Mouse (Mus musculus) layer of hippocampus, adult 18-20 months (tissue): ENCODE measurements around the gene Pdgfb. TPM values are rescaled to one million over a fixed set of nuclear protein-coding genes. Genes with fewer than 3 reads are reported as not detected.

Experiments used
- DNase-seq, 2 experiments: peaks; one replicate each; pipeline ENCODE4 v3.0.0; 2022; ENCODE audit warnings: low spot score in 2 of 2
- total RNA-seq, 2 experiments: library from RNA; stranded (reverse); gene quantifications; 2 replicates each; pipeline ENCODE4 v1.2.3; 2021

Pdgfb gene
- total RNA-seq, 2 experiments from 2014 or later = 28.2 to 30.4 TPM

GRCm38 (mm10) chr15:80010182-80010558, 4.6 kb downstream of the Pdgfb start:
- DNase-seq = peak; percentile 68 to 78

- DNase-seq = no peak
These were observed 5.2 kb downstream of the Pdgfb start for GRCm38 (mm10) chr15:80009421-80010181.

GRCm38 (mm10) chr15:80008461-80008860, 6.3 kb downstream of the Pdgfb start:
- no peak for DNase-seq

GRCm38 (mm10) chr15:80006156-80006555, 8.6 kb downstream of the Pdgfb start:
- DNase-seq = no peak

GRCm38 (mm10) chr15:80005436-80005835, 9.3 kb downstream of the Pdgfb start:
- DNase-seq = no peak

GRCm38 (mm10) chr15:80004644-80005340, 10.0 kb downstream of the Pdgfb start:
- DNase-seq = no peak

- DNase-seq = no peak
These were observed 11.2 kb downstream of the Pdgfb start for GRCm38 (mm10) chr15:80003581-80003980.

GRCm38 (mm10) chr15:80001601-80002000, 13.2 kb downstream of the Pdgfb start:
- DNase-seq = no peak

- no peak for DNase-seq
These were observed 14.1 kb downstream of the Pdgfb start for GRCm38 (mm10) chr15:80000694-80001093.

GRCm38 (mm10) chr15:79997988-79998387, 16.8 kb downstream of the Pdgfb start:
- no peak for DNase-seq

GRCm38 (mm10) chr15:79996781-79997180, 18.0 kb downstream of the Pdgfb start:
- DNase-seq = no peak

GRCm38 (mm10) chr15:79995552-79995951, 19.2 kb downstream of the Pdgfb start:
- peak in 1 of 2 experiments; percentile 73 for DNase-seq

GRCm38 (mm10) chr15:79994566-79994965, 20.2 kb downstream of the Pdgfb start:
- no peak for DNase-seq

GRCm38 (mm10) chr15:79986182-79986581, 28.6 kb downstream of the Pdgfb start:
- no peak for DNase-seq

GRCm38 (mm10) chr15:79985471-79985870, 29.3 kb downstream of the Pdgfb start:
- DNase-seq = no peak

- DNase-seq = no peak
These were observed 30.6 kb downstream of the Pdgfb start for GRCm38 (mm10) chr15:79984152-79984551.

- no peak for DNase-seq
These were observed 34.1 kb downstream of the Pdgfb start for GRCm38 (mm10) chr15:79980716-79981115.

GRCm38 (mm10) chr15:79972186-79972585, 42.6 kb downstream of the Pdgfb start:
- no peak for DNase-seq

- no peak for DNase-seq
These were observed 43.8 kb downstream of the Pdgfb start, which contains the start of gene Cbx7 for GRCm38 (mm10) chr15:79970940-79971339. TSS of gene Cbx7 (minus strand) at chr15:79971119.

GRCm38 (mm10) chr15:79970491-79970890, 44.3 kb downstream of the Pdgfb start:
- no peak for DNase-seq

GRCm38 (mm10) chr15:79967346-79967745, 47.4 kb downstream of the Pdgfb start:
- DNase-seq = no peak

GRCm38 (mm10) chr15:79964376-79964775, 50.4 kb downstream of the Pdgfb start:
- no peak for DNase-seq

- no peak for DNase-seq
These were observed 52.1 kb downstream of the Pdgfb start for GRCm38 (mm10) chr15:79962661-79963060.
